Comparison of ENCODE assay signal across 12 mouse cellular contexts in the genomic region with DNA sequence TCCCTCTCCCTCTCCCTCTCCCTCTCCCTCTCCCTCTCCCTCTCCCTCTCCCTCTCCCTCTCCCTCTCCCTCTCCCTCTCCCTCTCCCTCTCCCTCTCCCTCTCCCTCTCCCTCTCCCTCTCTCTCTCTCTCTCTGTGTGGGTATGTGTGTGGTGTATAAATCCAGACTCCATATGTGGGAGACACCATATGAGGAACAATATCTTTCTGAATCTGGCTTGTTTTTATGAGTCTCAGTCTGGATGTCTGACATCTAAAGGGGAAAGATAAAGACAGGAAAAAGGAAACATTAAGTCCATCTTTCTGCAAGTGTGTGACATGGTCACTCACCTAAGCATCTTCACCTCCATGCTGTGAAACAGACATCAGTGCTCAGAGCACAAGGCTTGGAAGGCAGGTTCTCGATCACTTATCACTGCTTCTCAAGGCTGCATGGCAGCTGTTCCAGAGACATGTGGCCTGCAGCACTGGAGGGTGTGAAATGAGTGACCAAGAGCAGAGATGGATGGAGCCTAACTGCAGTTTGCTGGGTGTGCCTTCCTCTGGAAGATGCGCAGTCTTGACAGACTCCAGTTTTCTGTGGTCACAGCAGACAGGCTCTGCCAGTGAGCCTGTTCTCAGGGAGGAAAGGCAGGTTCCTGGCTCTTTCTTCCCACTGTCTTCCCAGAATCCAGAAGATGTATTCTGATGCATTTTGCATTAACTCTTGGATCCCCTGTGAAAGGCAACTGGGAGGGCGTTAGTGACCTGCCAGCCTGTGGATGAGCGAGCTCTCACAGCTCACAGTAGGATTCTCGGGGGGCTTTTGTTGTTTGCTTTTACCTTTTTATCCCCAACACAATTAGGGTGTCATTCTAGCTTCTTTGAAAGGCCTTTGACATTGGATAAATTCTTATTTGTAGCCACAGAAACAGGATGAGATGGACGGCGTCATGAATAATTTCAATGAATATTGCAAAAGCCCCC.
DNase-seq lines count a peak whose midpoint lies in the region; ATAC-seq and TF ChIP-seq lines count a peak whose summit lies in the region.
"Had no signal": no experiment of that assay in that cellular context is flagged by ENCODE, and none has a peak within 500 bp of the region (broad histone marks: within the 10 kb centered on the region; RNA-seq: fewer than 3 reads in every experiment).

No protein-coding gene starts in this region.

- intact Hi-C loops in heart, postnatal 36 days (cut with DNase I): no loop called here

- TF ChIP-seq CTCF in layer of hippocampus, adult 2 months (conservative IDR thresholded peaks at IDR 0.05): no peak
- TF ChIP-seq CTCF in forebrain, postnatal 0 days (IDR thresholded peaks at IDR 0.05; ENCODE audit: low read depth): no peak

- H3K27me3 ChIP-seq in forebrain, postnatal 0 days (ENCODE audit: insufficient read depth, low read length): no peaks in the 10 kb centered on the region
- no peaks in the 10 kb centered on the region for H3K27me3 ChIP-seq in midbrain, embryonic 11.5 days (ENCODE audit: control insufficient read depth, insufficient read depth, low read length)
- H3K27me3 ChIP-seq: heart, embryonic 12.5 days; limb, embryonic 15.5 days had no signal

- no peaks in the 10 kb centered on the region for H3K9me3 ChIP-seq in forebrain, postnatal 0 days (ENCODE audit: low read length)
- no peaks in the 10 kb centered on the region for H3K9me3 ChIP-seq in midbrain, embryonic 11.5 days (ENCODE audit: control insufficient read depth, low read length)
- H3K9me3 ChIP-seq: heart, embryonic 12.5 days; limb, embryonic 15.5 days had no signal

- H3K9ac ChIP-seq in forebrain, postnatal 0 days: no peak overlapping the region
- peak overlapping the region; percentile 1; the same call in 1 of the 2 replicates for H3K9ac ChIP-seq in midbrain, embryonic 11.5 days (ENCODE audit: low read length)
- H3K9ac ChIP-seq: heart, embryonic 12.5 days; limb, embryonic 15.5 days had no signal

- H3K4me3 ChIP-seq in layer of hippocampus, adult 2 months: no peak overlapping the region
- no peak overlapping the region for H3K4me3 ChIP-seq in forebrain, postnatal 0 days (ENCODE audit: low read depth, low read length)
- H3K4me3 ChIP-seq in midbrain, embryonic 11.5 days (ENCODE audit: low read depth, low read length): no peak overlapping the region
- H3K4me3 ChIP-seq: heart, embryonic 12.5 days; limb, embryonic 15.5 days had no signal

- H3K4me1 ChIP-seq in forebrain, postnatal 0 days (ENCODE audit: insufficient read depth): 0 out of 2 replicates have a peak, but pooled peaks cover 5% of the 10 kb centered on the region
- H3K4me1 ChIP-seq in midbrain, embryonic 11.5 days (ENCODE audit: control insufficient read depth, insufficient read depth, low read length): peaks cover 11% of the 10 kb centered on the region
- H3K4me1 ChIP-seq: heart, embryonic 12.5 days had no signal

- DNase-seq in layer of hippocampus, adult 2 months (ENCODE audit: low spot score in 2 of 2): no peak
- no peak for DNase-seq in layer of hippocampus, postnatal 25 days (ENCODE audit: extremely low spot score in 1 of 2, low spot score in 1 of 2)
- peak; percentile 59 for DNase-seq in forebrain, postnatal 0 days
- DNase-seq in midbrain, embryonic 11.5 days (ENCODE audit: low spot score, missing footprints): peak; percentile 92
- peak; percentile 30 for DNase-seq in right cerebral cortex, postnatal 25 days
- DNase-seq in gastrocnemius, postnatal 4 days (ENCODE audit: low spot score in 2 of 2): no peak
- no peak for DNase-seq in heart, postnatal 36 days
- DNase-seq in adrenal gland, adult 8-10 months: no peak
- DNase-seq: B cell, adult 2 months had no signal

- WGBS in forebrain, postnatal 0 days: 28% methylated on average over 7 of the region's 7 CpGs
- WGBS in midbrain, embryonic 11.5 days: 20% methylated on average over 7 of the region's 7 CpGs

- no peak overlapping the region for H3K4me2 ChIP-seq in forebrain, postnatal 0 days (ENCODE audit: low read depth)
- H3K4me2 ChIP-seq in midbrain, embryonic 11.5 days: peak overlapping the region; percentile 2; the same call in 1 of the 2 replicates
- H3K4me2 ChIP-seq: heart, embryonic 12.5 days; limb, embryonic 15.5 days had no signal

- H3K27ac ChIP-seq in layer of hippocampus, adult 2 months: peak overlapping the region; percentile 59
- peak overlapping the region; percentile 75 for H3K27ac ChIP-seq in forebrain, postnatal 0 days (ENCODE audit: low read depth, low read length)
- H3K27ac ChIP-seq in midbrain, embryonic 11.5 days (ENCODE audit: low read depth, low read length): peak overlapping the region; percentile 69
- H3K27ac ChIP-seq: limb, embryonic 15.5 days had no signal

- H3K36me3 ChIP-seq in forebrain, postnatal 0 days (ENCODE audit: insufficient read depth): no peaks in the 10 kb centered on the region
- H3K36me3 ChIP-seq in midbrain, embryonic 11.5 days (ENCODE audit: control insufficient read depth, insufficient read depth, low read length): no peaks in the 10 kb centered on the region
- H3K36me3 ChIP-seq: heart, embryonic 12.5 days; limb, embryonic 15.5 days had no signal

- peak; percentile 65 for ATAC-seq in forebrain, postnatal 0 days
- peak; percentile 77 for ATAC-seq in midbrain, embryonic 11.5 days (ENCODE audit: low FRiP score)
- ATAC-seq: activated CD4-positive, CD25-positive, alpha-beta regulatory T cell, adult 4 months had no signal

Comparison
In these comparisons a context has a peak if more than half of its experiments do, and no peak if none do; other contexts are left out.
1. DNase-seq: peak in forebrain, postnatal 0 days (single experiment), midbrain, embryonic 11.5 days (single experiment) and right cerebral cortex, postnatal 25 days (single experiment); none in layer of hippocampus, adult 2 months (0 of 2), layer of hippocampus, postnatal 25 days (0 of 2), gastrocnemius, postnatal 4 days (0 of 2), heart, postnatal 36 days (0 of 2) and adrenal gland, adult 8-10 months (single experiment).
2. Peak in every context shown above with its lines, with median percentiles within 50 percentile points of each other: H3K27ac ChIP-seq.